Mouse (Mus musculus) heart, adult 11 months (tissue): ENCODE data around the gene Gm44511.

Experiments
- DNase-seq: peaks from one replicate; pipeline ENCODE4 v3.0.0; 2022

Gm44511 gene

GRCm38 (mm10) chr6:128799144-128799895, 26.8 kb downstream of the Gm44511 start:
- DNase-seq = peak; percentile 98

DNA sequence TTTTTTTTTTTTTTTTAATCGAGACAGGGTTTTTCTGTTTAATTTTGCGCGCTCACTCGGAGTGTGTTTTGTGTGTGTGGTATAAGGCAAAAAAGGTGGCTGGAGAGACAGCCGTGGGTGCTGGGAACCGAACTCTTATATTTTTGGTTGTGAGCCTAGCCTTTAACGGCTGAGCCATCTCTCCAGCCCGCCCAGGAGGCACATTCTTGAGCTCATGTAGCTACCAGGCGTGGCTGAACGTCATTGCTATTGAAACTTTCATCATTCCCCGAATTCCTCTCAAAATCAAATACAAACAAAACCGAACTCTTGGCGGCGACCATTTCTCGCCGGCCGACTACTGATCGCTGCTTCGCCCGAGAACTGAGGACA, 27.4 kb downstream of the Gm44511 start:
- DNase-seq = peak; percentile 97

DNA sequence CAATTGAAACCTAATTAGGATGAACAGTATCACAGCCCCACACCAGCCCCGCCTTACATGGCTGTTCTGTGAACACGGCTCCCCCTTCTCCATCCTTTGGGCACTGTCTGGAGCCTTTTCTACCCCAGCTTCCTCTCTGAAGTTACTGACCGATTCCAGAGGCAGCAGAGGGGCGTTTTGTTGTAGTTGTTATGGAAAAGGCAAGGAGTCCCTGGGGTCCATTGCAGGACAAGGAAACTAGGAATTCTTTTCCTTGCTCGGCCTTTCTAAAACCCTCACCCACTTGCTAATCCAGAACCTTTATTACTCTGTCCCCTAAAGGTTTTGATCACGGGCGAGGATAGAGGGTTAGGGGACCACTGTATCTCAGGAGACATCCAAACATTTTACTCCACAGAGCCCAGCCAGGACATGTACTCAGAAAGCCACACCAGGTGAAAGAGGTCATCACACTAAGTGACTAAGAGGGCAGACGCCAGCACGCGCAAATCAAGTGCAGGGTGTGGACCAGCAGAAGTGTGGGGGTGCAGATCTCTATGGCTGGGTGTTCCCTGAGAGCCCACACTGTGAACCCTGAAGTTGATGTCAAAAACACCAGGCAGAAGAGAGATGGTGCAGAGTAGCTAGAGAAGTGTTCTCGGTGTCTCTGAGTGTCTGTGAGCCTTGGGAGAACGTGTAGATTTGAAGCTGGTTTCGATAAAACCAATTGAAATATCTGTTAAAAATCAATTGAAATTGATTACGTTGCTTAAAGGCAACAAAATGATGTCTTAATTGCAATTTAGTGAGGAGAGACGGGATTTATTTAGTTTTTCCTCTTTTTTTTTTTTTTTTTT, 28.0 kb downstream of the Gm44511 start:
- DNase-seq = peak; percentile 93

DNA sequence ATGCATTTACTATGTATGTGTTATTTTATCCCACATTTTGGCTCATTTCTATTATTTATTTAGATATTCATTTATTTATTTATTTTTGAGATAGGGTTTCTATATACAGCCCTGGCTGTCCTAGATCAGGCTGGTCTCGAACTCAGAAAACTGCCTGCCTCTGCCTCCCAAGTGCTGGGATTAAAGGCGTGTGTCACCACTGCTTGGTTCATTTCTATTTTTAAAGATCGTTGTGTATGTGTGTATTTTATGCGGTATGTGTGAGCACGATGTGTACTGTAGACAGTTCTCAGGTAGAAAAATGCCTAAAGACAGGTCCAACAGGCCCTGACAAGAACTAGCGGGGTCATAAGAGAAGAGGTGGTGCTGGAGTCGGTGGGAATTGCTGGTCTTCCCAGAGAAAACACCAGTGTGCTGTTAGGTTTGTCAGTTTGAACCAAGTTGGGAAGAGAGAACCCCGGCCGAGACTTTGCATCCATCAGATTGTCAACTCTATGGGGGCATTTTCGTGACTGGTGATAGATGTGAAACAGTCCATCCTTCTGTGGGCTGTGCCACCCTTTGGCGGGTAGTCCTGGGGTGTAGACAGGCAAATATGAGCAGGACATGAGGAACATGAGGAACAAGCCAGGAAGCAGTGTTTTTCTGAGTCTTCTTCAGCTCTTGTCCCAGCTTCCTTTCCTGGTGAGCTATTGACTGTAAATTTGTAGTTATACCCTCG, 28.8 kb downstream of the Gm44511 start:
- DNase-seq = peak; percentile 86

DNA sequence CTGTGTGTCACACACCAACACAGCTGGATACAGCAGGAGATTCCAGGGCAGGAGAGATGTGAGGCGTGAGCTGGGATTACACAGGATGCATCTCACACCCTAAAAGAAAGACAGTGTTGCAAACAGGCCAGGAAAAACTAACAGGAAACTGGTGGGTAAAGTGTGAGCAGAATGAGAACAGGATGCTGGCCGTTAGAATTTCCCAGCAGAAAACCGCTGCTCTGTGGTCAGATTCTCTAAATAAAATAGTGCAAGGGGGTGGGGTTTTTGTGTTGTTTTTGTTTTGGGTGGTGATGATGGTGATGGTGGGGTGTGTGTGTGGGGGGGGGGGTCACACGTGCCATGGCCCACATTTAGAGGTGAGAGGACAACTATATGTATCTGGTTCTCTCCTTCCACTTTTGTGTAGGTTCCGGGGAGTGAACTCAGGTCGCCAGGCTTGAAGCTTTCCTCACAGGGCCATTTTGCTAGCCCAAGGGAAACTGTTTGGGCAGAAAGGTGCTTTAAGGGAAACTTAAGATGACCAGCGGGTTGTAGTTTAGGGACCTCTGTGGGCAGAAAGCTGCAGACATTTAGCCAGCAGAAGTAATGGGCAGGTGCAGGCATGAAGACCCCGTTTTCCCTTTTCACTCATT, 29.7 kb downstream of the Gm44511 start:
- DNase-seq = peak; percentile 70

DNA sequence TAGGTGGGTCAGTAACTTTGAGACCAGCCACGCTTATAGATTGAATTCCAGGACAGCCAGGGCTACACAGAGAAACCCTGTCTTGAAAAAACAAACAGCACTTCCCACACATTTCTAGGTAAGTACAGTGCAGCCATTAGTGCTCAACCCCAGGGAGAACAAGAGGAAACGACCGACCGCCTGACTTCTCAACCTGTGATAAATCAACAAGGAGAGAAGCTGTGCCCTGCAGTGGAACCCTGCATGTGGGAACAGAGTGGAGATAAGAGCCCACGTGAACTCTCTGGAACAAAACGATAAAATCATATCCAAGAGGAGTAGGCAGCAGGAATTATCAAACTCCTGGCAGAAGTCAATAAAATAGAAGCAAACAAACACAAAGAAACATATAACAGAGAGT, 32.4 kb downstream of the Gm44511 start:
- peak; percentile 36 for DNase-seq

DNA sequence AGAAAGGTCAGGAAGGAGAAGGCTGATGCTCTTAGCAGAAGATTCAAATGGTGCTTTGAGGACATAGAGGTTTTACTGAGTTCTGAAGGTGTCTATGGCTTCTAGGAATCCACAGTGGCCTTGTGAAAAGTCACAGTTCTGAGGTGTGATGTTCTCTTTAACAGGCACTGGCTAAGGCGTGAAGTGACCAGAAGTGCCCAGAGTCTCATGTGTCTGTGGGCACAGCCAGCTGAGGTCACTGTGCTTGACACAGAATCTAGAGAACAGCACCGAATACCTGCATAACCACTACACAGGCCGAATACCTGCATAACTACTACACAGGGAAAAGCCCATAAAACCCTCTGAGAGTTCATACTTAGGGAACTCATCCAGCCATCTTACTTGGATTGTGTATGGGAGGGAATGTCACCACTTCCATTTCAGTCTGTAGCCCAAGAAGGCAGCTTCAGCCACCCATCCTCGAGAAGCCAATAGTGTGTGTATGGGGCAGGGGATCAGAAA, 35.6 kb downstream of the Gm44511 start:
- DNase-seq = peak; percentile 30

DNA sequence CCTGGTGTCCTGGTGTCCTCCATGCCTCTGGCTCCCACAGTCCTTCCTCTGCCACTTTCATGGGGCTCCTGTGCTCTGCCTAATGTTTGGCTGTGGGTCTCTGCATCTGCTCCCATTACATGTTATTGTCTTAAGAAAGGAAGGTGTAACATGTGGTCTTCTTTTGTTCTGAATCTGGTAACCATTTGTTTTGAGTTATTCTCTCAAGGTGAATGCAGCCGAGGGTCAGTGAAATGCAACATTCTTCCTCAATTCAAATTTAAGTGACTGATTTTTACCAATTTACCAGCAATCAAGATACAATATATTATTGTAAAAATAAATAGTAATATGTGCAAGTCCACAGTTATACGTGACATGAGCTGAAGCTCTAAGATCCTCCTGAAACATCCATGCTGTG, 37.0 kb downstream of the Gm44511 start, which contains the start of gene Klrb1c:
TSS of gene Klrb1c (minus strand) at position 101 of the 400 bp plus-strand sequence.
- DNase-seq = no peak

- DNase-seq = peak; percentile 82
These were observed 37.6 kb downstream of the Gm44511 start for GRCm38 (mm10) chr6:128788517-128788916.

GRCm38 (mm10) chr6:128786396-128786795, 39.7 kb downstream of the Gm44511 start:
- peak; percentile 58 for DNase-seq

GRCm38 (mm10) chr6:128769481-128770253, 56.4 kb downstream of the Gm44511 start:
- DNase-seq = peak; percentile 33

DNA sequence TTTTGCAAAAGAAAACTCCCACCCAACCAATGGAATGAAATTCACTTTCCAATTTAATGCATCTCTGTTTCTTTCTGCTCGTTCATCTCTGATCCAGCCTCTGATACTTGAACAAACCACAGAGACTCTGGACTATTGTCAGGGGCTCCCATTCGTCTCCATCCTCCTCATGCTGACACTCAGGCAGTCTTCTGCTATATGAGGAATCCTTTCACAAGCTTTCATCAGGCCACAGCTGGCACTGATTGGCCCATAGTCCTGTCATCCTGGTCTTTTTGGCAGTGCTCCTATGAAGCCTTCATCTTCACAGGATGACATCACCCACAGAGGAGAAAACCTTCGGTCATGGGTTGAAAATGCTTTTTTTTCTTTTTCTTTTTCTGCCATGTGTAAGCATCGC, 58.1 kb downstream of the Gm44511 start:
- DNase-seq = peak; percentile 59

GRCm38 (mm10) chr6:128766486-128767254, 59.4 kb downstream of the Gm44511 start:
- DNase-seq = peak; percentile 93

DNA sequence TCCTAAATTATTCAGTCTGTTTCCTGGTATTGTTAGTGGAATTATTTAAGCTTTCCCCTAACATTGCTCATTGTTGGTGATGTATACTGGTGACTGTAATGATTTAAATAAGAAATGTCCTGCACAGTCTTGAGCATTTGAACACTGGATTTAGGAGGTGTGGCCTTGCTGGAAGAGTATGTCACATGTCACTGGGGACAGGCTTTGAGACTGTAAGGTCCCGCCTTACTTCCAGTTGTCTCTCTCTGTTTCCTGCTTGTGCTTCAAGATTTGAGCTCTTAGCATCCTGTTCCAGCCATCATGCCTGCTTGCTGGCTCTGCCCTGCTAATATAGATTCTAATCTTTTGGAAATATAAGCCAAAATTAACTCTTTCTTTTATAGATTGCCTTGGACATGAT, 60.9 kb downstream of the Gm44511 start:
- DNase-seq = peak; percentile 64

DNA sequence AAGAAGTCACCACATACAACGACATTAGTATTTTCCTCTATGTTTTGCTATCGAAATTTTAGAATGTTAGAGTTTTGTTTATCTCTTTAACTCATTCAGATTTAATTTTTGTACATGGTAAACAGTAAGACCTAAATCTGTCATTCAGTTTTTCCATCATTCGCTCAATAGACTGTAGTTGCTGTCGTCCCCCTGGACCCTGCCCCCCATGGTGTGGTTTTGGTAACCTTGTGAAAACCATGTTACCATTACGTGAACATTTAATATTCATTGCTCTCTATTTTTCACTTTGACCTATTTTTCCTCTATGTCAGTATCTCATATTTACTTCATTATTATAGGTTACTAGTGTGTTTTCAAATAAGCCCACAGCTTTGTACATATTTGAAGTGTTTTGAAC, 61.5 kb downstream of the Gm44511 start:
- no peak for DNase-seq

DNA sequence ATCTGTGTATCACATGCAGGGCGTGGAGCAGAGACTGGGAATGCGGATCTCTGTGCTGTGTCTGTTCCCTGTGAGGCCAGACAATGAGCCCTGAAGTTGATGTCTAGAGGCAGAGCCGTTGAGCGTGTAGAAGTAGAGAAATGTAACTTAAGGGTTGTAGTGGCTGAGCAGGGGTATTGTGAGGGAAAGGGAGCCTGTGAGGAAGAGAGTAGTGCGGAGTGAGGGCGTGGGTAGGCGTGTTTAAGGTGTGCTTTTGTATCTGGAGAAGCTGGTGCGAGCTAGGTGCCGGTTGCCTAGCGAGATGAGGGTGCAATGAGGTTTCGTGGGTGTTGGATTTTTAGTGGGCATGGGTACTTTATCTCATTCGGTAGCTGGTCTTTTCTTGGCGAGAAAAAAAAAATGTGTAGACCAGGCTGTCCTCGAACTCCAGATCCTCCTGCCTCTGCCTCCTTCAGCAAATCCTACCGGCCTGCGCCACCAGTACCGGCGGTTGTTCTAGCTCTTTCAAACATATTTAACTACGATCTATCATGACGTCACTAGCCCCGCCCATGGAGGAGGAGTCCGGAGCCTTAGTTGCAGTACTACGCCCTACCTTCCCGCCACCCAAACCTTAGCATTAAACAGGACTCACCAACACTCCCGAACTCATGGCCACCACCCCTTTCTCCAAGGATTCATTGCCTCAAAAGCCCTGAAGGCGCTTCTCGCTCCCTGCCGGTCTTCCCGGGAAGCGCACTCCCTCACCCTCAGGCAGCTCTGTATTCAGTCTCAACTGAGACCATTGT, 62.2 kb downstream of the Gm44511 start:
- DNase-seq = peak; percentile 100

DNA sequence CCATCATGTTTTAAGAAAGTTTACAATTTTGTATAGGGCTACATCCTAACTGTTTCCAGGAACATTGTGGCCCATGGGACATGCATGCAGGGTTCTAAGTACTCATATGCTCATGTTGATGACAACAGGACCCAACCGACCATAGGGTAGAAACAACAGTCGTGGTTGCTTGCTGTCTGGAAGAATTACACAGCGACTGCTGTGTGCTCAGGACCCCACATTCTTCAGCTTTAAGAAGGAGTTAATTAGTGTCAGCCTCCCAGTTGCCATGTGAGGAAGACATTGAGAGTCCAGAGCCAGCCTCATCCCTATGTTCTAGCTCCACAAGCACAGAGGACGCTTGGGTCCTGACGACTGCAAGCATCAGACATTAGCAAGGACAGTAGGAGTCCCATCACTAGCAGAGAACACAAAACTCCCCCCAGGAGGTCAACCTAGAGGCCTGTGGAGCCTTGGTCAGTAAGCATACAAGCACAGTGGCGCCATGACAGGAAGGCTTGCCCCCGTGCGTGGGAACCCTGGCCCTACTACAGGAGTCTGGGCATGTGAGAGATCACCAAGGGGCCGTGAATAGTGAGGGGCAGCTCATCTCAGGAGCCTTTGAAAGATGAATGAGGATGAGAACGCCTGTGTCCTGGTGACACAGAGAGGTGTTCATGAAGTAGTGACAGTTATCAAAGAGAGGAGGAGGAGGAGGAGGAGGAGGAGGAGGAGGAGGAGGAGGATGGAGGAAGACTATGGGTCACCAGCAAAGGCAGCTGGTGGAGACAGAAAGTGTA, 63.0 kb downstream of the Gm44511 start:
- peak; percentile 93 for DNase-seq

DNA sequence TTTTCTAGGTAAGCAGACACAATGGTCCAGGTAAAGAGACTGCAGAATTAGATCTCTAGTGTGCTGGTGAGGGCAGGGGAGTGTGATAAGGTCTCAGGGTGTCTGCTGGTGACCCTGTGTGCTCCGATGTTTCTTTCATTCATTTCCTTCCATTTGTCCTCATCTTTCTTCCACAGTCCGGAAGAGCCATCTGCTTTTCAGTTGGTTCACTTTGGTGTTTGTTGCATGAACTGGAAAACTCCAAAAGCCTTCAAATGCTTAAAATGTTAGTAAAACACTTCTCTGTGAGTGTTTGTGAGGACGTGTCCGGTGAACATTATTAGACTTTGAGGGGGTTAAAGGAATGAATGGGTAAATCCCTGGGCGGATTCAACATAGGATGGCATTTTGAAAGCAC, 65.0 kb downstream of the Gm44511 start:
- DNase-seq = peak; percentile 42

DNA sequence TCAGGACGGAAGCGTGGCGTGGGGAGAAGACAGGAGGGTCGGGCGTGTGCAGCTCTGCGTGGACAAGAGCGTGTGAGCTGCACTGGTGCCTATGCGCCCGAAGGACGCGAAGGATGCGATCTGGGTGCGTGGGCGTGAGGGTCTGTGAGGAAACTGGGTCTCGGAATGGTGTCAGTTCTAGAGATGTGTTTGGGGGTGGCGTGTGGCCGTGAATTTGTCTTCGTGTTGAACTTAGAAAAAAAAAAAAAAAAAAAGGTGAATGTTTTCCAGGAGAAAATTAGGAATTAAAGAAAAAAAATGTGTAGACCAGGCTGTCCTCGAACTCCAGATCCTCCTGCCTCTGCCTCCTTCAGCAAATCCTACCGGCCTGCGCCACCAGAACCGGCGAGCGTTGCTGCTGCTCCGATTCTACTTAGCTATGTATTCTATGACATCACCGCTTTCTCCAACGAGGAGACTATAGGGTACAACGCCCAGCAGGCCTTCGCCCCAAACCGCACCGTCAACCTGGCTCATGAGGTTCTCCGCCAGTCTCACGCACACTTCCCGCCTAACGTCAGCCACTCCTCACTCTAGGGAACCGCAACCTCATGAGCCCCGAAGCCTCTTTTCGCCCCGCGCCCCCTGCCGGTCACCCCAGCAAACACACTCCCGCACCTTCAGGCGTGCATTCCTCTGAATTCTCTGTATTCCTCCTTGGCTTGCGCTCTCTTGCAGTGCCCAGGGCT, 65.5 kb downstream of the Gm44511 start:
- DNase-seq = peak; percentile 98
